Mouse (Mus musculus): ENCODE measurements at regions not wholly inside any gene's neighbourhood (a gene's known extent, or its start where the extent isn't known, plus 50 kb on each side); places are given as distances from the start of the nearest gene placed in this dataset.

- 90% methylated on average over 3 of the region's 3 CpGs for WGBS
- H3K4me1 ChIP-seq, result peaks cover 13% of the 10 kb centered on the region
- no peaks in the 10 kb centered on the region for H3K27me3 ChIP-seq (ENCODE audit: low read depth, poor library complexity, severe bottlenecking)
- H3K36me3 ChIP-seq, result no peaks in the 10 kb centered on the region
- no peak overlapping the region for H3K27ac ChIP-seq (replicated peaks)
- DNase-seq (ENCODE audit: low spot score), result no peak
- H3K4me3 ChIP-seq, result no peak overlapping the region
- no peaks in the 10 kb centered on the region for H3K9me3 ChIP-seq (replicated peaks)
Measured at GRCm38 (mm10) chr13:111975549-111975948, 166.8 kb upstream of the Map3k1 start.

- no peaks in the 10 kb centered on the region for H3K36me3 ChIP-seq
- WGBS, result 86% methylated on average over 31 of the region's 31 CpGs
- no peak overlapping the region for H3K27ac ChIP-seq (replicated peaks)
- no peak overlapping the region for H3K4me3 ChIP-seq
- H3K9me3 ChIP-seq (replicated peaks), result no peaks in the 10 kb centered on the region
- H3K4me1 ChIP-seq, result peaks cover 18% of the 10 kb centered on the region
- no peak for DNase-seq (ENCODE audit: low spot score)
- no peaks in the 10 kb centered on the region for H3K27me3 ChIP-seq (ENCODE audit: low read depth, poor library complexity, severe bottlenecking)
Measured at GRCm38 (mm10) chr13:111977769-111978674, 169.2 kb upstream of the Map3k1 start.

- 88% methylated on average over 5 of the region's 5 CpGs for WGBS
- peaks cover 18% of the 10 kb centered on the region for H3K4me1 ChIP-seq
- H3K36me3 ChIP-seq, result no peaks in the 10 kb centered on the region
- no peaks in the 10 kb centered on the region for H3K9me3 ChIP-seq (replicated peaks)
- H3K27me3 ChIP-seq (ENCODE audit: low read depth, poor library complexity, severe bottlenecking), result no peaks in the 10 kb centered on the region
- DNase-seq (ENCODE audit: low spot score), result no peak
- H3K4me3 ChIP-seq, result no peak overlapping the region
- H3K27ac ChIP-seq (replicated peaks), result no peak overlapping the region
Measured at GRCm38 (mm10) chr13:111978675-111979020, 169.9 kb upstream of the Map3k1 start.

GRCm38 (mm10) chr13:111979428-111980204 lies 170.8 kb upstream of the Map3k1 start:
- peaks cover 22% of the 10 kb centered on the region for H3K4me1 ChIP-seq
- WGBS, result 57% methylated on average over 17 of the region's 17 CpGs
- H3K36me3 ChIP-seq, result no peaks in the 10 kb centered on the region
- no peak overlapping the region for H3K4me3 ChIP-seq
- H3K27me3 ChIP-seq (ENCODE audit: low read depth, poor library complexity, severe bottlenecking), result no peaks in the 10 kb centered on the region
- no peak overlapping the region for H3K27ac ChIP-seq (replicated peaks)
- H3K9me3 ChIP-seq (replicated peaks), result no peaks in the 10 kb centered on the region
- DNase-seq (ENCODE audit: low spot score), result no peak

GRCm38 (mm10) chr13:111980205-111980595 lies 171.4 kb upstream of the Map3k1 start:
- H3K4me1 ChIP-seq, result peaks cover 22% of the 10 kb centered on the region
- H3K9me3 ChIP-seq (replicated peaks), result no peaks in the 10 kb centered on the region
- DNase-seq (ENCODE audit: low spot score), result no peak
- H3K27ac ChIP-seq (replicated peaks), result no peak overlapping the region
- no peaks in the 10 kb centered on the region for H3K27me3 ChIP-seq (ENCODE audit: low read depth, poor library complexity, severe bottlenecking)
- no peaks in the 10 kb centered on the region for H3K36me3 ChIP-seq
- H3K4me3 ChIP-seq, result no peak overlapping the region
- WGBS, result 89% methylated on average over 12 of the region's 12 CpGs

GRCm38 (mm10) chr13:111981103-111981502 lies 172.3 kb upstream of the Map3k1 start:
- Histone ChIP-seq H3K36me3 (no peaks in the 10 kb centered on the region), H3K27ac (replicated peaks) (no peak overlapping the region), H3K4me3 (no peak overlapping the region), H3K4me1 (peaks cover 22% of the 10 kb centered on the region), H3K9me3 (replicated peaks) (no peaks in the 10 kb centered on the region), H3K27me3 (ENCODE audit: low read depth, poor library complexity, severe bottlenecking) (no peaks in the 10 kb centered on the region)
- 93% methylated on average over 2 of the region's 2 CpGs for whole genome bisulfite sequencing
- no peak for DNase-seq (ENCODE audit: low spot score)

- Histone ChIP-seq H3K36me3 (no peaks in the 10 kb centered on the region), H3K27me3 (ENCODE audit: low read depth, poor library complexity, severe bottlenecking) (no peaks in the 10 kb centered on the region), H3K4me1 (peaks cover 22% of the 10 kb centered on the region), H3K4me3 (no peak overlapping the region), H3K9me3 (replicated peaks) (no peaks in the 10 kb centered on the region), H3K27ac (replicated peaks) (no peak overlapping the region)
- no peak for DNase-seq (ENCODE audit: low spot score)
- WGBS, result 85% methylated on average over 6 of the region's 6 CpGs
Measured at GRCm38 (mm10) chr13:111982796-111983460, 174.1 kb upstream of the Map3k1 start.

GRCm38 (mm10) chr13:111984081-111984574 lies 175.3 kb upstream of the Map3k1 start:
- Histone ChIP-seq H3K36me3 (no peaks in the 10 kb centered on the region), H3K9me3 (replicated peaks) (no peaks in the 10 kb centered on the region), H3K27me3 (ENCODE audit: low read depth, poor library complexity, severe bottlenecking) (peaks cover under 1% of the 10 kb centered on the region; the same call in 1 of the 2 replicates), H3K4me3 (no peak overlapping the region), H3K27ac (replicated peaks) (no peak overlapping the region), H3K4me1 (peaks cover 20% of the 10 kb centered on the region)
- WGBS, result 89% methylated on average over 10 of the region's 10 CpGs
- no peak for DNase-seq (ENCODE audit: low spot score)

- Histone ChIP-seq H3K9me3 (replicated peaks) (no peaks in the 10 kb centered on the region), H3K27ac (replicated peaks) (no peak overlapping the region), H3K27me3 (ENCODE audit: low read depth, poor library complexity, severe bottlenecking) (peaks cover 8% of the 10 kb centered on the region; the same call in 1 of the 2 replicates), H3K36me3 (no peaks in the 10 kb centered on the region), H3K4me3 (no peak overlapping the region), H3K4me1 (peaks cover 11% of the 10 kb centered on the region; the same call in 1 of the 2 replicates)
- WGBS, result 88% methylated on average over 5 of the region's 5 CpGs
- no peak for DNase-seq (ENCODE audit: low spot score)
Measured at GRCm38 (mm10) chr13:111985406-111985805, 176.6 kb upstream of the Map3k1 start.

- peaks cover 23% of the 10 kb centered on the region for H3K4me1 ChIP-seq
- no peak overlapping the region for H3K27ac ChIP-seq (replicated peaks)
- H3K27me3 ChIP-seq (ENCODE audit: low read depth, poor library complexity, severe bottlenecking), result peaks cover 8% of the 10 kb centered on the region; the same call in 1 of the 2 replicates
- WGBS, result 92% methylated on average over 15 of the region's 15 CpGs
- H3K36me3 ChIP-seq, result no peaks in the 10 kb centered on the region
- no peak overlapping the region for H3K4me3 ChIP-seq
- no peaks in the 10 kb centered on the region for H3K9me3 ChIP-seq (replicated peaks)
- DNase-seq (ENCODE audit: low spot score), result no peak
Measured at GRCm38 (mm10) chr13:111986681-111987080, 177.9 kb upstream of the Map3k1 start.

GRCm38 (mm10) chr13:111987420-111987819 lies 178.6 kb upstream of the Map3k1 start:
- Histone ChIP-seq H3K27ac (replicated peaks) (no peak overlapping the region), H3K9me3 (replicated peaks) (no peaks in the 10 kb centered on the region), H3K27me3 (ENCODE audit: low read depth, poor library complexity, severe bottlenecking) (peaks cover 8% of the 10 kb centered on the region; the same call in 1 of the 2 replicates), H3K4me1 (peaks cover 22% of the 10 kb centered on the region), H3K4me3 (no peak overlapping the region), H3K36me3 (no peaks in the 10 kb centered on the region)
- 95% methylated on average over 3 of the region's 3 CpGs for WGBS
- no peak for DNase-seq (ENCODE audit: low spot score)

GRCm38 (mm10) chr13:111990913-111991534 lies 182.2 kb upstream of the Map3k1 start:
- H3K4me3 ChIP-seq, result no peak overlapping the region
- 34% methylated on average over 11 of the region's 11 CpGs for WGBS
- no peak overlapping the region for H3K27ac ChIP-seq (replicated peaks)
- peaks cover 16% of the 10 kb centered on the region for H3K4me1 ChIP-seq
- H3K36me3 ChIP-seq, result no peaks in the 10 kb centered on the region
- no peak for DNase-seq (ENCODE audit: low spot score)
- H3K27me3 ChIP-seq (ENCODE audit: low read depth, poor library complexity, severe bottlenecking), result peaks cover 13% of the 10 kb centered on the region
- H3K9me3 ChIP-seq (replicated peaks), result no peaks in the 10 kb centered on the region

Data from midbrain, embryonic 10.5 days (tissue).